Mouse (Mus musculus): ENCODE measurements around the gene H2afx.

DNA sequence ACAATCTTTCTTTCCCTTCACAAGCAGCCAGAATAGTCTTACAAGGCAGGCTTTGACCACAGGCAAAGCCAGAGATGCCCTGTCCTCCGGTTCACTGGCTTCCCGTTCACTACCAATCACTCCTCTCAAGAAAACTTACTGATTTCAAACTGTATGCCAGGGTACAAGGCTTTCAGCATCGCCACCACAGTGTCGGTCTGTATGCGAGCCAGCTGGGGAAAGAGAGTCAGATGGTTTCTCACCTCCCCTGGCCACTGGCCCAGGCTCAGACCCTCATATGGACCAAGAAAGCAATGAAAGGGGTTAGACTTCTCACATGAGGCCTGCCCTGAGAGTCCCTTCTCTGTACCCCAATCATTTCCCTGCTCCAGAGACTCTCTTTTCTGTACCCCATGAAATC, 7.0 kb downstream of the H2afx start:
- TF ChIP-seq CTCF (IDR thresholded peaks at IDR 0.05; ENCODE audit: extremely low read depth, insufficient read depth, low read length) (no peak), POLR2A (IDR thresholded peaks at IDR 0.05; ENCODE audit: extremely low read depth, insufficient read depth, low read length) (no peak)

Data from cortical plate, adult 2 months (tissue).